Mouse (Mus musculus): Measurements from ENCODE around the gene Psma1. TPM values are rescaled to one million over a fixed set of nuclear protein-coding genes. Genes with fewer than 3 reads are reported as not detected.

The Psma1 gene
- polyA plus RNA-seq, 1 experiment from 2014 or later = 258 TPM

GRCm38 (mm10) chr7:114301293-114301782, 25.4 kb upstream of the Psma1 start:
- no peak for TF ChIP-seq CTCF (IDR thresholded peaks at IDR 0.05)
- DNase-seq (ENCODE audit: low read depth, low spot score) = no peak
- ChIA-PET POLR2A (no interaction called here), CTCF (no interaction called here)
- no peak for ATAC-seq
- H3K27me3 ChIP-seq = no peaks in the 10 kb centered on the region
- in situ Hi-C loops (cut with MboI; ENCODE audit: low pct_unique_long_range_greater_than_20kb) = no loop called here

GRCm38 (mm10) chr7:114300782-114301181, 24.9 kb upstream of the Psma1 start:
- DNase-seq (ENCODE audit: low read depth, low spot score) = no peak
- TF ChIP-seq CTCF (IDR thresholded peaks at IDR 0.05) = no peak
- no peaks in the 10 kb centered on the region for H3K27me3 ChIP-seq
- no peak for ATAC-seq
- in situ Hi-C loops (cut with MboI; ENCODE audit: low pct_unique_long_range_greater_than_20kb) = no loop called here
- POLR2A ChIA-PET = no interaction called here
- CTCF ChIA-PET = no interaction called here

- H3K27me3 ChIP-seq = no peaks in the 10 kb centered on the region
- TF ChIP-seq CTCF (IDR thresholded peaks at IDR 0.05) = no peak
- ChIA-PET CTCF (interaction anchor here (1.1 kb wide), 1 partner anchor 9 kb away, joined by 3 read pairs; no protein-coding TSS in a partner anchor), POLR2A (no interaction called here)
- ATAC-seq (no peak), DNase-seq (ENCODE audit: low read depth, low spot score) (no peak)
- in situ Hi-C loops (cut with MboI; ENCODE audit: low pct_unique_long_range_greater_than_20kb) = loop anchor here (25.0 kb wide), 2 partner anchors 338 to 513 kb away; partner anchors contain the start of gene Calca
Observed at GRCm38 (mm10) chr7:114299247-114299646, 23.3 kb upstream of the Psma1 start.

GRCm38 (mm10) chr7:114294698-114295097, 18.8 kb upstream of the Psma1 start:
- TF ChIP-seq CTCF (IDR thresholded peaks at IDR 0.05) = peak; percentile 42
- in situ Hi-C loops (cut with MboI; ENCODE audit: low pct_unique_long_range_greater_than_20kb) = loop anchor here (25.0 kb wide), 2 partner anchors 343 to 518 kb away; partner anchors contain the start of gene Calca
- ChIA-PET CTCF (interaction anchor here (0.8 to 2.6 kb wide), 4 partner anchors 9 to 16 kb away, joined by 4 to 8 read pairs (median 4); no protein-coding TSS in a partner anchor), POLR2A (interaction anchor here (1.2 kb wide), 1 partner anchor 120 kb away, joined by 3 read pairs; the partner anchor contains the start of gene Pde3b)
- ATAC-seq (no peak), DNase-seq (ENCODE audit: low read depth, low spot score) (no peak)
- no peaks in the 10 kb centered on the region for H3K27me3 ChIP-seq

GRCm38 (mm10) chr7:114293903-114294302, 18.0 kb upstream of the Psma1 start:
- DNase-seq (ENCODE audit: low read depth, low spot score) (no peak), ATAC-seq (no peak)
- in situ Hi-C loops (cut with MboI; ENCODE audit: low pct_unique_long_range_greater_than_20kb) = loop anchor here (25.0 kb wide), 2 partner anchors 343 to 518 kb away; partner anchors contain the start of gene Calca
- POLR2A ChIA-PET = no interaction called here
- H3K27me3 ChIP-seq = no peaks in the 10 kb centered on the region
- CTCF ChIA-PET = interaction anchor here (0.7 to 2.6 kb wide), 3 partner anchors 8 to 12 kb away, joined by 3 to 8 read pairs (median 5); no protein-coding TSS in a partner anchor
- TF ChIP-seq CTCF (IDR thresholded peaks at IDR 0.05) = no peak

GRCm38 (mm10) chr7:114292501-114292971, 16.6 kb upstream of the Psma1 start:
- ChIA-PET POLR2A (interaction anchor here (0.7 kb wide), 1 partner anchor 62 kb away, joined by 4 read pairs; no protein-coding TSS in a partner anchor), CTCF (interaction anchor here (1.4 to 2.7 kb wide), 3 partner anchors 11 to 24 kb away, joined by 3 to 16 read pairs (median 6); no protein-coding TSS in a partner anchor)
- peak; percentile 78 for ATAC-seq
- in situ Hi-C loops (cut with MboI; ENCODE audit: low pct_unique_long_range_greater_than_20kb) = loop anchor here (25.0 kb wide), 2 partner anchors 345 to 520 kb away; partner anchors contain the start of gene Calca
- no peaks in the 10 kb centered on the region for H3K27me3 ChIP-seq
- TF ChIP-seq CTCF (IDR thresholded peaks at IDR 0.05) = no peak
- no peak for DNase-seq (ENCODE audit: low read depth, low spot score)

GRCm38 (mm10) chr7:114291461-114292335, 15.8 kb upstream of the Psma1 start:
- ChIA-PET POLR2A (interaction anchor here (0.7 kb wide), 1 partner anchor 63 kb away, joined by 4 read pairs; no protein-coding TSS in a partner anchor), CTCF (interaction anchor here (1.4 to 2.7 kb wide), 6 partner anchors 8 to 30 kb away, joined by 3 to 16 read pairs (median 4); no protein-coding TSS in a partner anchor)
- DNase-seq (ENCODE audit: low read depth, low spot score) (no peak), ATAC-seq (no peak)
- H3K27me3 ChIP-seq = no peaks in the 10 kb centered on the region
- no peak for TF ChIP-seq CTCF (IDR thresholded peaks at IDR 0.05)
- in situ Hi-C loops (cut with MboI; ENCODE audit: low pct_unique_long_range_greater_than_20kb) = loop anchor here (25.0 kb wide), 2 partner anchors 346 to 521 kb away; partner anchors contain the start of gene Calca

GRCm38 (mm10) chr7:114290078-114290506, 14.2 kb upstream of the Psma1 start:
- no peak for TF ChIP-seq CTCF (IDR thresholded peaks at IDR 0.05)
- no peak for ATAC-seq
- no peaks in the 10 kb centered on the region for H3K27me3 ChIP-seq
- CTCF ChIA-PET = interaction anchor here (1.6 to 1.7 kb wide), 3 partner anchors 9 to 32 kb away, joined by 3 to 4 read pairs (median 4); no protein-coding TSS in a partner anchor
- in situ Hi-C loops (cut with MboI; ENCODE audit: low pct_unique_long_range_greater_than_20kb) = loop anchor here (25.0 kb wide), 2 partner anchors 347 to 522 kb away; partner anchors contain the start of gene Calca
- no peak for DNase-seq (ENCODE audit: low read depth, low spot score)
- POLR2A ChIA-PET = no interaction called here

- in situ Hi-C loops (cut with MboI; ENCODE audit: low pct_unique_long_range_greater_than_20kb) = loop anchor here (5.0 to 25.0 kb wide), 3 partner anchors 208 to 528 kb away; partner anchors contain the start of gene Calca
- DNase-seq (ENCODE audit: low read depth, low spot score) (no peak), ATAC-seq (no peak)
- TF ChIP-seq CTCF (IDR thresholded peaks at IDR 0.05) = no peak
- no peaks in the 10 kb centered on the region for H3K27me3 ChIP-seq
- CTCF ChIA-PET = interaction anchor here (0.6 to 2.1 kb wide), 3 partner anchors 10 to 47 kb away, joined by 3 to 8 read pairs (median 5); no protein-coding TSS in a partner anchor
- POLR2A ChIA-PET = no interaction called here
Observed at GRCm38 (mm10) chr7:114284296-114284910, 8.5 kb upstream of the Psma1 start.
